Mouse (Mus musculus): Measurements from ENCODE around the gene Ap2a1. TPM values are rescaled to one million over a fixed set of nuclear protein-coding genes. Genes with fewer than 3 reads are reported as not detected.
"Not testable (repeated sequence)": the region's sequence is repeated elsewhere in the genome, so short reads cannot be mapped to it uniquely, and the experiment has no call there.

Gene Ap2a1
- total RNA-seq, 2 experiments from 2014 or later = 288 to 294 TPM

DNA sequence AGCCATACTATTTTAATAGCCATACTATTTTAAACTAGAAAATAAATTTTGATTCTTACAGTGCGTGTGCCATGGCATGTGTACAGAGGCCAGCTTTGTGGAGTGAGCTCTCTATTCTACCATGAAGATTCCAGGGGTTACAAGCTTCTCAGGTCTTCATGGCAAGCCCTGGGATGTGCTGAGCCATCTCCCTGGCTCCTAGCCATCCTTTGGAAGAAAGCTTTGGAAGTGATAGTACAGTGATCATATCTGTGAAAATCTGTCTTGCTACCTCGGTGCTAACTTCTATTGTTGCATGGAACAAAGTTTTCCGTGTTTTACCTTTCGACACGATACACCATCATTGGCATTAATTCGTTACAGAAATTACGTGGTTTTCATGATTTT, 34.1 kb downstream of the Ap2a1 start:
- no peak for DNase-seq (ENCODE audit: low spot score in 2 of 2)

DNA sequence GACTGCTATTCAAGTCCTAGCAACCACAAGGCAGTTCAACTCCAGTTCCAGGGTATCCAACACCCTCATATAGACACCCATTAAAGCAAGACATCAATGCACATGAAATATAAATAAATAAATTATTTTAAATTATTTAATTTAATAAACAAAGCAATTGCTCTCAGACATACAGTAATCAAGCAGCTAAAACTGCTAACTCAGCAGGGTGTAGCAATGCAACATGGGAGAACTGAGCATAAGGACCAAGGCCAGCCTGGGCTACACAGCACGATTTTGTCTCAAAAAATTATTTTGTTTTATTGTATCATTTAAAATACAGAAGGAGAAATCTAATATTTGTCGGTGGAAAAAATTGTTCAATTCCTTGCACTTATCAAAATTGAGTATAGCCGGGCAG, 35.1 kb downstream of the Ap2a1 start:
- no peak for DNase-seq (ENCODE audit: low spot score in 2 of 2)

DNA sequence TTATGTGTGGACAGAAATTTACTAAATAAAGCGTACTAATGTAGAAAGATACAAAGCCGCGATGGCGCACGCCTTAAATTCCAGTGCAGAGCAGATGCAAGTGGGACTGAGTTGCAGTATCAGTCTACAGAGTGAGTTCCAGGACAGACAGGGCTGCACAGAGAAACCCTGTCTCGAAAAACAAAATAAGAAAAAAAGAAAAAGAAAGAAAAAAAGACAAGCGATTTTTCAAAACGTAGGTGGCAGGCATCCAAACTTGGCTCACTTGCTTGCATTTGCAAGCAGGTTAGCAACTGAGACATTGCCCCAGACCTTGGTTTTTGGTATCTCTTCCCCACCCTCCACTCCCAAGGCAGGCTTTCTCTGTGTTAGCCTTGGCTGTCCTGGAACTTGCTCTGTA, 36.1 kb downstream of the Ap2a1 start:
- DNase-seq (ENCODE audit: low spot score in 2 of 2) = no peak

DNA sequence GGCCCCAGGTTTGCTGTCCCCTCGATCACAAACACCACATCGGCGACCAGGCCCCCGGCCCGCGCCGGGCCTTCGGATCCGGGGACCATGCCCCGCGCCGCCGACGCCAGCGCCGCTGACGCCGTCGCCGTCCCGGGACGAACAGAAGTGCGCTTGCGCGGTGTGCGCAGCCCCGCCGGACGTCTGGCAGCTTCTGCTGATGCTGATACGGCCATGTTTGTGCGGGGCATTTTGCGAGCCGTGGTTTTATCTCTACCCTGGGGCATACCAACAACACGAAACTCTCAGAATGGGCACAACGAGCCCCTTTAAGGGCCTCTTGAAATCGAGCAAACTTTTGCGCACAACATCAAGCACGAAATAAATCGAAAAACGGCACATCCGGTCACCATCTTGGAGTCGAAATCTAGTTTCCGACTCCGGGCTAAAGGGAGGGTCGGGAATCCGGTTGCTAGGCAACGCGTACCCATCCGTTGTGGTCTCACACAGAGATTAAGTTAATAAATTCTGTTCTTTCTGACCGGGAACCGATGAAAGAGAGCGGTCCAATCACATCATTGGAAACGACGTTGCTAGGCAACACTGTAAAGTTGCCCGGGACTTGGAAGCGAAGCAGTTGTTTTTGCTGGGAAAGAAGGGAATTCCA, 36.9 kb downstream of the Ap2a1 start, which contains the start of gene Med25:
Gene Med25 (minus strand): TSS at position 437 of the 646 bp plus-strand sequence.
- peak; percentile 93 to 99 for DNase-seq (ENCODE audit: low spot score in 2 of 2)

DNA sequence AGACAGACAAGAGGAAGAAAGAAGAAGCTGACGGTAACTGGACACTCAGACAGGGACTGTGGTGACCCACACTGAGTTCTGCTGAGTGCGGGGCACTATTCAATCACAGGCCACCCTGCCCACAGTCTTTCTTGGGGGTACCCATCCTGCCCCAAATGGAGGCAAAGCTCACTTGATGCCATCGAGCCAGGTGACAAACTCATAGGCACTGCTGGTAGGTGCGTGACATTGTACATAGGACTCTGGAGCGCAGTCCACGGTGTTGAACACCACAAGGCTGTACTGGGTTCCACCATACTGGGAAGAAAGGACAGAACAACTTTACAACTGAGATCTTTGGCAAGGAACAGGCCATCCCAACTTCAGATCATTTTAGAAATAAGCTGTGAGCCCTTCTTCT, 37.7 kb downstream of the Ap2a1 start:
- no peak for DNase-seq (ENCODE audit: low spot score in 2 of 2)

DNA sequence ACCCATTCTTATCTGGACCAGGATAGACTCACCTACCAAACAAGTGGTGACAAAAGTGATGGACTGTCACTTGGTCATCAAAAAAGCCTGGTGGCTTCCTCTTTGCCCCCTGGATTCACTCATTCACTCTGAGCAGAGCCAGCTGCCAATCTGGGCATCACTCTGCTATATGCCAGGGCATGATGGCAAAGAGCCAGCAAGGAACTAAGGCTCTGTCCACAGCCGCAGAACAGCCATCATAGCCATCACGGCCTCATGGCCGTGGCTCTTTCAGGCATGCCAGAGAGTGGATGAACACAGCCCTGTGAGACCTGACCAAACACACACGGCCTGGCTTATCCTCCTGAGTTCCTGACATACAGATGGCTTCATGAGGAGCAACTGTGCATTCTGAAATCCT, 38.6 kb downstream of the Ap2a1 start:
- no peak for DNase-seq (ENCODE audit: low spot score in 2 of 2)

DNA sequence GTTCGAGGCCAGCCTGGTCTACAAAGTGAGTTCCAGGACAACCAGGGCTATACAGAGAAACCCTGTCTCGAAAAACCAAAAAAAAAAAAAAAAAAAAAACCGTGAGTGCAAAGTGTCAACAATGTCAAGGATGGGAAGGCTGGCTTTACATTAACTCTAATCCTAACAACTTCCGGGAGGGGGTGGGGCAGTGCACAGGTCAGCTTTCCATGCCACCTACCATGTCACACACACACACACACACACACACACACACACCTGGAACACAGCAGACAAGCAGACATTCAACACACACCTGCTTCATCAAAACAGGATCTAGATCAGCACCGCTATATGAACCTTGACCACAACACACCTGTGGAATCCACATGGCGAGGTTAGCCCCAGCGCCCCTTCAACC, 39.1 kb downstream of the Ap2a1 start:
- DNase-seq (ENCODE audit: low spot score in 2 of 2) = no peak

DNA sequence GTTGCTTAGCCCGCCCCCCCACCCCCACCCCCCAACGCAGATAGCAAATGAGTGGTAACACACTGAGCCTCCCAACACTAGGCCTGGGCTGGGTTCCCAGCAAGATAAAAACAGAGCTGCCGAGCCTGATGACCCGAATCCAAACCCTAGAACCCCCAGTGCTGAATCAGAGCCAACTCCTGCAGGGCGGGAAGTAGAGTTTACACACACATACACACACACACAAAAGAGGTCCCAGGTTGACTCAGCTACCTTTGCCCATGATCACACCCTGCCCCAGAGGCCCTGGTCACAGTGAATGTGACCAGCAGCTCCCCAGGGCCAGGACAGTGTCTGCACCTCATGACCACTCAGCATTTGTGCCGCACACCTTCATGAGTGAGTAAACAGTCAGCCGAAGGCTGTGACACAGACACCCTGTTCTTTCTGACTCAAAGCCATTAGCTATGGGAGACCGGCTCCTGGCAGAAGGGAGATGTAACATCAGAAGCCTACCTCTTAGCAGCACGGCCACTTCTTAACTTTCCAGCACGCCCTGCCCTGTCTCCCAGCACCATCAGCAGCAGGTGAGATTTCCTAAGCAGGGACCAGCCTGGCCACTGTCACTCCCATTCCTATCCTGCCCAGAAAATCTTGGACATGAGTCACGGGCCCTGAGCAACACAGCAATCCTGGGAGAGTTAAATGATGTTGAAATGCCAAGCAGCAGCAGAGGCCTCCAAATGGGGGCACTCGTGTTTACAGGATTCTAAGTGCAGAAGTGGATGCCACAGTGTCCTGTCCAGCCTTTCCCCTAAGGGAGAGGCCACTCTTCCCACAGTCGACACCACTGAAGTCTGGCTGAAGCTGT, 40.8 kb downstream of the Ap2a1 start:
- no peak for DNase-seq (ENCODE audit: low spot score in 2 of 2)

DNA sequence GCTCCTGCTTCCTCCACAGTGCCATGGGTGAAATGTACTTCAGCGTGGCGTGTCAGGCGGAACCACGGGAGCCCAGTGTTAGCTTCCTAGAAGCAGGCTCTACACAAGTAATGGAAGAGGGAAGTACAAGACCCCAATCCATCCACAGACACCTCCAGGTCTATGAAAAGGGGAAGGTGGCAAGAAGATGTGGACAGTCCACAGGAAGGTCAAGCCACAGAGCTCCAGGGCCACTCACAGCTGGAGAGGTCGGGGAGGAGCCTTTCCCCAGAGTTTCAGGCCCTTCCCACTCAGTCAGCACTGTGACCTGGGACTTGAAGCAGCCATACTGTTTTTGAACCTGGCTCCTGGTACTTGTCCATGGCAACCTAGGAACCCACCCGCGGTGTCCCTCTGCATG, 42.3 kb downstream of the Ap2a1 start:
- no peak for DNase-seq (ENCODE audit: low spot score in 2 of 2)

DNA sequence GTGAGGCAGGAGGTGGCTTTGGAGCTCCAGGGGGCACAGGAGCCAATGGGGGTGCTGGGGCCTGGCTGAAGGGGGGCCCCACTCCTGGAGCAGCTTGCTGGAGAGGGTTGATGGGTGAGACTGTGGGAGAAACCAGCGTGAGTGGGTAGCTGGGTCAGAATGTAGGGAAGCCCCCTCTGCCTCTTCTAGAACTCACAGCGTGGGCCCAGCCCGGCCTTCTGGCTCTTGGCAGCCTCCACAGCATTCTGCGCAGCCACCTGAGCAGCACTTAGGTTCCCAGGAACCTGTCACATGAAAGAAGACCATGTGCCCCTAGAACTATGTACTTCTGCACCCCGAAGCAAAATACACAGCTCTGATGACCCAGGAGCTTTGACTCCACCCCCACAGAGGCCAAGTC, 44.7 kb downstream of the Ap2a1 start:
- DNase-seq (ENCODE audit: low spot score in 2 of 2) = no peak

DNA sequence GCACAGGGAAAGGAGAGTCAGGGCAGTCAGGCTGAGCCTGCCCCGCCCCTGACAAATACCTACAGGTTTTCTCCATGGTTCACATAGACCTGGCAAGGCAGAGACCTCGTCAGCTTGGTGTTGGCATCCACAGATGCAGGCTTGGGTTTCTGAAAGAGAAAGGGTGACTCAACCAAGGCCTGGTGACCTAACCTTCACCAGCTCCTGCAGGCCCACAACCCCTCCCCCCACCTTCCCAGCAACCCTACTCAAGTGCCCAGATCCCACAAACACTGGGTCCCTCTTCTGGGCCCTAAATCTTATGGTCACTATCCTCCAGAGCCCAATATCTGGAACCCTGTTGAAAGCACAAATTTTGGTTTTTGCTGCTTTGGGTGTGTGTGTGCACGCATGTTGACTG, 46.3 kb downstream of the Ap2a1 start:
- no peak for DNase-seq (ENCODE audit: low spot score in 2 of 2)

DNA sequence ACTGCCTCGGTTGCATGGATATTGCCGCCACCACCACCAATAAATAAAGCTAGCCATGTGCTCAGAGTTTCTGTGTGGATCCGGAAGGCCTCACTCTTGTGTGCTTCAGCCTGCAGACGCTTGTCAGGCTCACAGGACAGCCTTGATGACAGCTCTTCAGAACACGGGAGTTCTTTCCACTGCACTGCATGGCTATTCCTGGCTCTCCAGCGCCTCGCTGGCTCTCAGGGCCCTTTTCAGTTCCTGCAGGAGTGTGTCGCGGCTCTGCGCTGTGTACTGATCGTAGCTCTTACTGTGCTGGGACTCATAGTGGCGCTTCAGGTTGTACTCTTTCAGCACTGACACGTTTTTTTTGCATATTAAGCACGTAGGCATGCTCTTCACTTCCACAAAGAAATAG, 51.5 kb downstream of the Ap2a1 start:
- no peak for DNase-seq (ENCODE audit: low spot score in 2 of 2)

DNA sequence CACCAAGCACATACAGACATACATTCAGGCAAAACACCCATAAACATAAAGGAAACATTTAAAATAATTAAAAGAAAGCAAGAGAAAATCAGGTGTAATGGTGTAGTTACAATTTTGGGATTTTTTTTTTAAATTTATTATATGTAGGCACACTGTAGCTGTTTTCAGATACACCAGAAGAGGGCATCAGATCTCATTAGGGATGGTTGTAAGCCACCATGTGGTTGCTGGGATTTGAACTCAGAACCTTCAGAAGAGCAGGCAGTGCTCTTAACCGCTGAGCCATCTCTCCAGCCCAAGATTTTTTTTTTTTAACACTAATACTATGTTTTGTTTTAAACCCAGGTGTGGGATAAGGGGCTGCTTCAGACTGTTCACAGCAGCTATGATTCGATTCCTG, 57.5 kb downstream of the Ap2a1 start:
- not testable (repeated sequence) for DNase-seq (ENCODE audit: low spot score in 2 of 2)

DNA sequence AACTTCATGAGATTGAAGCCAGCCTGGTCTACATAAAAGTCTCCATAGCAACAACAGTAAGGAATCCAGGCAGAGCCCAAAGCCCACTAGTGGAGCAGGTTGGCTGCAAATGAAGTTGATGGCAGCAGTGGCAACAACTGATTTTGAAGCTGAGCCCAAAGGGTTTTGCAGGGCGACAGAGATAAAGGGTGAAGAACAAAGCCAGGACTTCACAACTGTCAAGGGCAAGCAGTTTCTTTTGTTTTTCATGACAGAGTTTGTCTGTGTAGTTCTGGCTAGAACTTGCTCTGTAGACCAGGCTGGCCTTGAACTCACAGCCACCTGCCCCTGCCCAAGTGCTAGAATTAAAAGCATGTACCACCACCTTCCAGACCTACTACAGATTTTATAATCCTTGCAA, 58.1 kb downstream of the Ap2a1 start:
- DNase-seq (ENCODE audit: low spot score in 2 of 2) = no peak

DNA sequence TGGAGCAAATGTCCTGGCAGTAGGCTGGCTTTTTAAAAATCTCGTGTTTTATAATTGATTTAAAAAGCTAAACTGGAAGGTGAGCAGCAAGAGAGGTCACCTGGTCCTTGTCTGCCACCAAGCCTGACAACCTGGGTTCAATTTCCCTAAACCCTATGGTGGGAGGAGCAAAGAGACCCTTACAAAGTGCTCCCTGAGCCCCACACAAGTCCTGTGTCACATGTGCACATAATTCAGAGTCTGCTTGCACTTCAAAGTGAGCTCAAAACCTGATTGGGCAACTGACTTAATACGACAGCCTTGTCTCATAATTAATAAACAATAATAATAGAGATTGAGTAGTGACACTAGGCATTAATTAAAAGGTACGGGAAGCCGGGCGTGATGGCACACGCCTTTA, 58.7 kb downstream of the Ap2a1 start:
- DNase-seq (ENCODE audit: low spot score in 2 of 2) = no peak

DNA sequence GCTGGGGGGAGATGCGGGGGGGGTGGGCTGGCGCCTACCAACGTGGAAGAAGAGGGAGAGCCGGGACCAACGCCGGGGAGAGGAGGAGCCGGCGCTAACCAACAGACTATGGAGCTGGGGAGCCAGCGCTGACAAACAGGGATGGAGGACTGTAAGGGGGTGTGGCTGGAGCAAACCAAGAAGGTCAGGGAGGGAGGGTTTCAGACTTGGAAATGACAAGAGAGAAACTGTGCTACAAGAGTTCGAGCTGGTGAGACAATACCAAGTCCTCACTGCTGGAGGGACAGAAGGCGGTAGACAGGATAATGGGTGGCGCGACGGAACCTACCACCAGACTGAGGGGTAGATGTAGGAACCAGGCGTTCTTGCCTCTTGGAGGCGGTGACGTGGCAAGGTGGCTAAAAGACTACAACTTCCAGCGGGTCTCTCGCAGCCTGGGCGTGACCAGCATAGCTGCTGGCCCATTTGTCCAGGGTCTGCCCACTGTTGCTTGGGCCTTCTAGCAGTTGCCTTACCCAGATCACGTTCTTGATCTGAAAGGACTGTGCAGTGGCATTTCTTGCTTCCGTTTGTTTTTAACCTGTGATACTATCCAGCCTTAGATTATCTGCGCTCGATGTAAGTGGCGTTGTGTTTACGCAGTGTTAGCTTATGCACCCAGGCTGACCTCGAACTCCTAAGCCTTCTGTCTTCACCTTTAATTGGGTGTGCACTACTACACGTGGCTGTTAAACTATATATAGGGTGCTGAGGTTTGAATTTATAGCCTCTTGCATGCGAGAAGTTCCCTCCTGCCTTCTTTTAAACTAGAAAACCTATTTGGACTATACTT, 59.4 kb downstream of the Ap2a1 start, which contains the start of gene Ptov1:
Gene Ptov1 (minus strand): TSS at position 92 of the 832 bp plus-strand sequence.
- peak; percentile 96 to 97 for DNase-seq (ENCODE audit: low spot score in 2 of 2)

DNA sequence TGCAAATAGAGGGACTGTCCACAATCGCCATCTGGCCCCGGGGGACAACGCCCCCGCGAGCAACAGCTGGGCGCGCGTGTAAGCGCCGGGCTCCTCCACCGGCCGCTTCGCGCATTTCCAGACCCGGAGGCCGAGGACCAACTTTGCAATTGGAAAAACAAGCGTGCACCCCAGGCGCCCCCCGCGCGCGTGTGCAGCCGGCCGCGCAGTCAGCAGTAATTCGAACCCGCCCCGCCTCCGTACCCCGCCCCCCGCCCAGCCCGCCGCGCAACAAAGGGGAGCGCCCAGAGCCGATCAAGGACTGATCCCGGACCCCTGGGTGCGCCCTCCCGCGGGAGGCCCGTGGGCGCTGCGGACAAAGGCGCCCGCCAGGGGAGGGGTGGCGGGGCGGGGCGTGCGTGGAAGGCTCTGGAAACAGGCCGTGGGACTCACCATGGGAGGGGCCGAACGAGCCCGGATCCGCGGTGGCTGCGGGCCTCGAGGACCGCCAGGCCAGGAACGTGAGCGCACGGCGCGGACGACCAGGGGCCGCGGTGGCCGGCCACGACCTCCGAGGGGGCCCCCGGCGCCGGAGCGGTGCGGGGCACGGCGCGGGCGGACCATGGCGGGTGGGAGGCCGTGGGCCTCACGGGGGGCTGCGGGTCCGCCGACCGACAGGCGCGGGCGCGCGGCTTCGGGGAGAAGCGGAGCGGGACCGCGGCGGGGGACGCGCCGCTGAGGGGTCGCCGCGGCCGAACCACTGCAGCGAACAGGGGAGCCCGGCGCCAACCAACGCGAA, 60.2 kb downstream of the Ap2a1 start:
- DNase-seq (ENCODE audit: low spot score in 2 of 2) = no peak

DNA sequence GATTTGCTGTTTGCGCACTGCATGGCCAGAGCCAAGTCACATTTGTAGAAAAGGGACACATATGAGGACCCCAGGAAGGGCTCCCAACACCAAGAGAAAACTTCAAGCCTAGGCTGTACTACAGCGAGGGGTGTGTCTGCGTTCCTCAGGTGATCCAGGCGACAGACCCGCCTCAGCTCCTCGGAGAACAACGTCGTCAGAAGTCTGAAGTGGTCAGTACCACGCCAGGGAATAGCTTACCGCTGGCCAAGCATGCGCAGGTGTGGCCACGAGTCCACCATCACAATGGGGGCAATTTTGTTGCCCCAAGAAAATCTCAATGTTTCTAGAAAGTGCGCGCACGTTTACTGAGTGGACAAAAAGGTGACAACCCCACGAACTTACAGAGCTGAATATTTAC, 60.8 kb downstream of the Ap2a1 start:
- no peak for DNase-seq (ENCODE audit: low spot score in 2 of 2)

DNA sequence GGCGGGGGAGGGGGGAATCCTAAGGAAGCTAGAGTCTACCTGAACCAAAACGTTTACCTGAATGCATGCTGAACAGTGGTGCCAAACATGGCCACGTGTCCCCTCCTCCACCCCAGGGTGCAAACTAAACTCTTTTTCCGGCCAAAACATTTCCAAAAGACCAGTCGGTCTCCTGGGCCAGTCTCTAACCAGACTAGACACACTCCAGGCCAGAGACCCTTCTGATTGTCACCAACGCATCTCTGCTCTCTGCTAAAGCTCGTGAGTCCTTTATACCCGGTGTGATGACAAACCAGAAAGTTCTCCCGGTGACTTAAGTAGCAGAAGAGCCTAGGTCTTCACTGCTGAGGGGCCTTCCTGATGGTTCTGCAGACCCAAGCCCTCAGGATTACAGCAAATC, 61.5 kb downstream of the Ap2a1 start:
- no peak for DNase-seq (ENCODE audit: low spot score in 2 of 2)

DNA sequence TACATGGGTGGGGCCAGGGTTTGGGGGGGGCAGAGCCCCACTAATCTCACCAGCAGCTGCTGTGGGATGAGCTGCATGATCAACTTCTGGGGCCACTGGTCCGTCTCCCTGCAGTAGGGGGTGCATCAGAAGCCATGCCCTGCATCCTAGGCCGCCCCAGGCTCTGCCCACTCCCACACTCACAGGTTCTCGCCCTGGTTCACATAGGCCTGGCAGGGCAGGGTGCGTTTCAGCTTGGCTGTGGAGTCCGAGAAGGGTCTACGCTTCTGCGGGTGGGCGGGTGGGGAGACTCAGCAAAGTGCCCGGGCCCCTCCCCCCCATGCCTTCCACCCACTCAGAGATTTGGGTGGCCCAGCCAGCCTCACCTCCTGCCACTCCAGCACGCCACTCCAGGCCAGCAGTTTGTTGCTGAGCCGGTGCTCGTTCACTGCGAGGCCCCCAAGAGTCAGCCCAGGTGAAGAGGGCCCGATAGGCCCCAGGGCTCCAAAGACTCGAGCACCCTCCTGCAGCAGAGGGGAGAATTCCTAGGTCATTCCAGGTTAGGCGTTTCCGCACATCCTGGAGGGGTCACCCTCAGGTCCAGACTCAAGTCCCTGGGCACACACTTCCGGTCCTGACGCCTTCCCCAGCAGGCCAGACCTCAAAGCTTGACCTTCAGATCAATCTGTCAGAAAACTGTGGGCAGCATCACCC, 62.1 kb downstream of the Ap2a1 start:
- no peak for DNase-seq (ENCODE audit: low spot score in 2 of 2)
